Mouse (Mus musculus) cerebellum, adult 11-12 months (tissue): ENCODE measurements around the gene Hipk1.

Source experiments
- DNase-seq: peaks from one replicate; pipeline ENCODE4 v3.0.0; 2022

Hipk1 gene

DNA sequence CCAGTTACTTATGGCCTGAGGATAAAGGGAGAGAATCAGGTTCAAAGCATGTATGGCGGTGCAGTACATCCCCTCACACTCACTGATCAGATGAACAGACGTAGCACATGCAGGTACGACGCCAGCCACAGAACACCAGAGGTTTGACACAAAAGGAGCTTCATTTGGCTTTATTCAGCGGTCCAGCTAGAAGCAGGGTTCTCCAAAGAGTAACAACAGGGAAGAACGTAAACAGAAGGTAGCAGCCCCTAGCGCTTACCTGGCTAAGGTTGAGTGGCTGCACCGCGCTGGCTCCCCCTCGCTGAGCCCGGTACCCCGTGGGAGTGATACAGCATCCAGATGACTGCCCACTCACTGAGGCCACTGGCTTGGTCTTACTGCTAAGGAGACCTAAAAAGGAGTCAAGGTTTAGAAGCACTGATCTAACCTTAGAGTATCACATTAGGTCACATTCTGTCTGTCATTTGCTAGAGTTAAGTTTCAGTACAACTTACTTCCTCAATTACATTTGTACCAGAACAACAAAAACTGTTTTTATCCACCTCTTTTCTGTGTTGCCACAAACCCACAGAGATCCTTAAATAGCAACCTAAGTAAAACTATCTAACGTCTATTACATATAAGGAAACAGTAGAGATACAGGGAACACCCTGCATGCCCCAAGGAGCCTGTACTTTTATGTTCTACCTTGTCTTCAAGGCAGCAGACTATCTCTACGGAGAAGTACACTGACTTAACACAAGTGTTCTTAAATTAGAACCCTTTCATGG lies 46.2 kb downstream of the Hipk1 start:
- no peak for DNase-seq

DNA sequence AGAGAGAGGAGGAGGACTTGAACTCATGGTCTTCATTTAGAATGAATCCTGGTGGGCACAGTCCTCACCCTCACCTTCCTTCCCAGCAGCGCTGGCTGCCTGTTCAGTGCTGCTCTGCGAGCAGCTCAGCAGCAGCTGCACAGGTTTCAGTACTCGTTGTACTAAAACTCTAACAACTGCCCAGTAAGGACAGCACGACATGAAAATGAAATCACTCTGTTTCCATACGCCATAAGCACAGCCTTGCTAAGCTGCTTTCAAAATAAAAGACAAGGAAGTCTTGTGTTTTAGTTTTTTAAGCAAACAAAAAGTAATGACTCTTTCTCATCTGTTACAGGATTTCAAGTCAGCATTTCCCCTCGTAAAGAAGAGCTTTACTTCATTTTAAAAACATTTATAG lies 48.2 kb downstream of the Hipk1 start:
- DNase-seq, result no peak

DNA sequence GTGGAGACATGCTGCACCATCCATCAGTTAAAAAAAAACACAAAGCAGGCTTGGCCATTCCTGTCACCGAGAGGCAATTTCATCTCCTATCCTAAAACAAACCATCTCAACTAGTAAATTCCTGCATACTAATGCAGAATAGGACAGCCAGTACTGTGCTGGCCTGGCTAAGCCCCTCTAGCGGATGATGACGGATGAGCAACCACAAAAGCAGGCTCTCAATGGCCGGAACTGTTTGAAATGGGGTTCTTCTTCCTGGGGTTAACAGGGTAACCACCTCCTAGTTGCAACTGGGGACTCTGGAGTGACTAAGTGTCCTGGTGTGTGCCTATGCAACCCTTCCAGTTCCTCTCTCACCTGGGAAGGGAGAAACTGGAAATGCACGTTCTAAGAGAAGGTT lies 51.0 kb downstream of the Hipk1 start:
- no peak for DNase-seq

DNA sequence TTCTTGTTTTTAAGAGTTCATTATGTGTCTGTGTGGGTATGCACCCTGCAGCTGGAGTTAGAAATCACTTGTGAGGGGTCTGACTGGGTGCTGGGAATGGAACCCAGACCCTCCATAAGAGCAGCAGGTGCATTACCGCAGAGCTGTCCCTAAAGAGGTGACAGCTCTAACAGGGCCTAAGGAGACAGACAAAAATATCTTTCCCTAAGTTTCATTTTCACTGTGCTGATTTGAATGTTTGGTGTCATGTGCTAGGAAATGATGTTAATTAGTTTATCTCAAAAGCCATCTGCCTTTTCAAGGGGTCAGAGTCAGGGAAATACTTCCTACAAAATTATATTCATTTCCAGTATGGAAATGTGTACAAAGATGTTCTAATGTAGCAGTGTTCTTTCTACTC lies 52.0 kb downstream of the Hipk1 start, which contains the start of gene Gm10964:
TSS of gene Gm10964 (plus strand) at position 38 of the 400 bp plus-strand sequence.
- DNase-seq, result no peak

DNA sequence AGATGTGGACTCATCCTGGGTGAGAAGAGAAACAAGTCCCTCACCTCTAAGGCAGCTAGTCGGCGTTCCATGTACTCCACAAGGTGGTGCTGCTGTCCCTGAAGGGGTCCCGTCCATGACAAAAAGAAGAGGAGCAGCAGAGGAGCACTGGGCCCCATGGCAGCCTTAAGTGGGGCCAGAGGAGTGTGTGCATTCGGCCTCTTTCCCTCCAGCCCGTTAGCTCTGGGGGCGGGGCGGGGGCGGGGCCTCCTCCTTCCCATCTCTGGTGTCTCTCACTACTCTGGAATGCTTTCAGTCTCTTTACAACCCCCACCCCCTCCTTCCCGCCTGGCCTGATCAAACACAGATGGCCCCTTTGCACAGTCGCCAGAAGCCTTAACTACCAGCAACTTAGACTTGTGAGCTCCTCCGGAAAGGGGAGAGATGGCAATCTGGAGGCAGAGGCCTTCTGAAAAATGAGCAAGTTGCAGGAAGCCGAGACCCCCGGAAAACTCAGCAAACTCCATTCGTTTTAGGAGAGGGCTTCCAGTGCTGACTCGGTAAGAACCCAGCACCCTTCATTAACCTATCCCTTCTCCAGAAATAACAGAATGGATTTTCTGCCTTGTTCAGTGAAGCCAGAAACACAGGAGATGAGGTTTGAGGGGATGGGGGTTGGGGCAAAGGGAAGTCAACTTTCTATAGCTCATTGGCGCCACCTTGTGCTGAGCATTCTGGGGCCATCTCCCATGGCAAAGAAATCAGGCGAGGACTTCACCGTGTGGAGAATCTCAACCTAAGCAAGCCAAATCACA lies 53.4 kb downstream of the Hipk1 start, which contains the start of gene Olfml3:
TSS of gene Olfml3 (minus strand) at position 224 of the 794 bp plus-strand sequence.
- DNase-seq, result peak; percentile 82

DNA sequence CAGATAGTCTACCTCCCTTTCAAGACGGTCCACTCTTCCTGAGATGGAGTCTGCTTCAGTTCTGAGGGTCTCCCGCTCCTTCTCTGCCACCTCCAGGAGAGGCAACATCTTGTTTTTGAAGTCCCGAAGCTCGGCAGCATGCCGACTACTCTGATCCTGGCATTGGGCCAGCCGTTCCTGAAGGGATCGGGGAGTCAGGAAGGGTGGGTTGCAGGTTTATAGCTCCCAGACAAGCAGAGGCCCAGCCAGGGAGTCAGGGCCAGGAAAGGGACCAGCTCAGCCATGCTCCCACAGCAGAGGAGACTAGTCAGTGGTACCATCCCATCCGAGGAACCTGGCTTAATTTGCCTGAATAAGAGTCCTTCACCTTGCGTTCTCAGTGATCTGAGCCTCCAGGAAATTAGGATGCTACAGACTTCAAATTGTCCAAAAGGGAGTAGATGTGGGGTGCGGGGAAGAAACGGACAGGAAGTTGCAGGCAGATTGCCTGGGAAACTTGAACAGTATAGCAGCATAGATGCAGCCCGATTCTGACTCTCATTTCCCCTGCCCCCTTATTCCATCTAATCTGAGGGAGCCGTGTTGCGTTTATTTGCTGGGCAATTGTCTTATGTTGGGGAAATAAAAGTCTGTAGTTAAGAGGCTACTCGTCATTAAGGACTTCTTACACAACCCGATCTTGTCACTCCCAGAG lies 54.2 kb downstream of the Hipk1 start:
- peak; percentile 45 for DNase-seq

DNA sequence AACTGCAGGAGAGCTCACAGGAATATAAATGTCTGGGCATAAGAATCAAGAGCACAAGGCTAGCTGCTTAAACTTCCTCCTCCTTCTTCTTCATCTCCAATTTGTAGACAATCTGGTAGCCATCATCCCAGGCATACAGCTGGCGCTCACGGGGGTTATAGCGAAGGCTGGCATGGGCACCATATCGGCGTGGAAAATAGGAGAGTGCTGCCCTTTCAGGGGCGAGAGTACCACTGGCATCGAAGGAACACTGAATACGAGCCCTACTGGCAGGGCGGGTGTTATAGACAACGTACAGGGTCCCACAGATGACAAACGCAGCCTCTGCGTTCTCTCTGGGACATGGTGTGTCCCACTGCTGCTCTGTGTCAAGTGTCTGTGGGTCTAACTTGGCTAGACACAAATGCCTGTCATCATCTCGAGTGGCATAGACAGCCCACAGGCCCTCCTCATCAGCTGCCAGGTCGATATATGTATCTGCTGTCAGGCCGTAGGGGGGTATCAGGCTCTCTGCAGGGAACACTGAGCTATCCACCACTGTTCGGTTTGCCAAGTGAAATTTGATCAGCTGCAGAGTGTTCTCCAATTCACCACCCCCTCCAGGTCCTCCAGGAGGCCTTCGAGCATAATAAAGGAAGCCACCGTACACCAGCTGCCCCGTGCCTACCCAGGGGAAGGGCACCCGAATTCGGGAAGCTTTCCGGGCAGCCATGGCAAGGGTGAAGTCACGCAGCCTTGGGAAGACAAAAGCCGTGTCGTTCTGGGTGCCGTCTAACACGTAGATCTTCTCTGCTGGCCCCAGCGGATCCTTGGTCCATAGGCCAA lies 55.4 kb downstream of the Hipk1 start:
- DNase-seq, result no peak

DNA sequence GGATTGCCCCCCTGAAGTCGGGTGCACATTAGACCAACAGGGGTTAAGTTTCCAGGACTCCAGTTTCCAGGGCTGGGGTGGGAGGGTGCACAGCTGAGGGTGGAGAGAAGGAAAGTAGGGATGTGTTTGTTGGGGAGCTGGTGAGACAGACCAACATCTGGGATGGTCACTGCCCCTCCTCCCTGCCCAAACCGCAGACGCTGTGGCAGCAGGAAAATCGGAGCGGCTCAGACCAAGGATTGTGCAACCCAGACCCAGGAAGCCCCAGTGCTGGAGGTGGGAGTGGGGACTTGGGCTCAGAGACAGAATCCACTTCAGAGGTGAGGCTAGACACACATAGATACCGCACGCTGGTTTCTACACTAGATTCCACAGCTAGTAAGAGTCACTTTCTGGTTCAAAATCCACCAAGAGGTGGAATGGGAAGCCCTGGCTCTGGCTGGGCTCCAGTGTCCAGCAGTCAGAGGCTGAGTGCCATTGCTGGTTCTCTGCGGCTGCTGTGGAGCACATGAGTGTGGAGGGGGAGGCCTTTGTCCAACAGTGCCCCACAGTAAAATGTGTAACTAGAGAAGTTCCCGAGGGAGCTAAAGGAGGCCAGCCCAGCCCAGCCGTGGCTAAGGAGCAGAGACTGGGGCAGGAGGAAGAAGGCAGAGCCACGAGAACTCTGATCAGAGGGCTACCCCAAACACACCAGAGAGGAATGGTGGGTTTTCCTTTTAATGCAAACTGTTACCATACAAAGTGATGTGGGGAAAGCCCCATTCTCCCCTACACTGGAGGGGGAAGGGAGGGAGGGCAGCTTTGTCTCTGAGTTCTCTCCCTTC lies 56.5 kb downstream of the Hipk1 start:
- DNase-seq, result no peak

DNA sequence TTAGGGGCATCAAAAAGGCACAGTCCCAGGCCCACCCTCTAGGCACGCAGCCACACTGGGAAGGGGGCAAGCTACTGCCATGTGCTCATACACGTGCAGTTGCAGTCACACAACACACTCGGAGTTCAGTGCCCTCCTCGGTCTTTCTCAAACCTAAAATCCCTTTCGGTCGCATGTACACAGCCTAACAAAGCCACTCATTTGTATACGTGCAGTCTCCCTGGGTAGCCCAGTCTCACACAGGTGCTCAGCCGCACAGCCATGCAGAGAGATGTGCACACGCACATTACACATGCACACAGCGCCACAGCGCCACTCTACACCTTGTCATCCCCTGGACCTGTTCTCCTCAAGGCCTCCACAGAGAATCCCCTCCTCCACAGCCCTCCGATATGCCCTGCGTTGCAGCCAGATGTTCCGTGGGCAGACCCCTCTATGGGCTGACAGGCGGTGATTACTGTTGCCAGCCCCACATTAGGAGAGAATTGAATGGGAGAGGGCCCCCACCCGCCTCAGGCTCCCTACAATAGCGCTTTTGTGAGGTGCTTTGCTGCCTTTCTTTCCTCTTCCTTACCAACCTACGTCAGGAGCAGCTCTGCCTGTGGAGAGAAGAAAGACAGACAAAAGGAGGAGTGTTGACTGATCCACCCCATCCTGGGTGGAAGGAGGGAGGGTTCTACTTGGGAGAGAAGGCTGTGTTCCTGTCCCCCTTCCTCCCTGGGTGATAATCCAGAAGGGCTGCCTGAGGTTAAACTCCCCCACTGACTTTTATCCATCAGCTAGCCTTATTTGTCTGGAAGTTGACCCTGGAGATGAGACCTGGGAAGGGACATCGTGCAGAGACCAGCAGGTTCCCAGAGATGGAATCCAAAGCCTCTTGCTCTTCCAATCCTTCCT lies 57.3 kb downstream of the Hipk1 start:
- no peak for DNase-seq

DNA sequence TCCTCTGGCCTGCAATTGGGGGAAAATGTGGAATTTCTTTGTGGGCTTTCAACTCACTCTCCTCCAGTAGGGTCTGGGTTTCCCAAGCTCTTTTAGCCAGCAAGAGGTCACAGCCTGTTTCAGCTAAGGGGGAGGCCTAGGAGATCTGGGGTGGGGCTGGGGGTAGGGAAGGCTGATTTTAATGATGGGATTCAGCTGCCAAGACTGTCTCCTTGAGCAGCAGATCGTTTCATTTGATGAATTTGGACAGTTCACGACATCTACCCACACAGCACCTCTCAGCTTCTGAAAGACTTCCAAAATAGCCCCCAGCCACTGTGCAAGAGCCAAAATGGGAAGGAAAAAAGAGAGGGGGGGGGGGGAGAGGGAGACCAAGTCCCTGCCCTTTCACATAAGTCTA lies 58.2 kb downstream of the Hipk1 start:
- no peak for DNase-seq

DNA sequence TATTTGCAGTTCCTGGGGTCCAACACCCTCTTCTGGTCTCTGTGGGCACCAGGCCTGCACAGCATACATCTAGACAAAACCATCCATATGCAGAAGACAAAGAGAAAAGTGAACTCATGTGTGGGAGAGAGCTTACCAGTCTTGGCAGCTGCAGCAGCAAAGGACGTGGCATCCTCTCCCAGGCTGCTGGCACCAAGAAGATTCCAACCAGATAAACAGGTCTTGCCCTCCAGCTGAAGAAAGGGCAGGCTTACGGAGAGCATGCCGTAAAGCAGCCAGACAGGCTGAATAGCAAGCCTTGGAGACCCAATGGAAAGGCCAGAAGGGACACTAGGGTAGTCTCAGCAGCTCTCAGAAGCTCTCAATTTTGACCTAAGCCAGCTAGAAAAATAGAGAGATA lies 59.2 kb downstream of the Hipk1 start:
- no peak for DNase-seq

DNA sequence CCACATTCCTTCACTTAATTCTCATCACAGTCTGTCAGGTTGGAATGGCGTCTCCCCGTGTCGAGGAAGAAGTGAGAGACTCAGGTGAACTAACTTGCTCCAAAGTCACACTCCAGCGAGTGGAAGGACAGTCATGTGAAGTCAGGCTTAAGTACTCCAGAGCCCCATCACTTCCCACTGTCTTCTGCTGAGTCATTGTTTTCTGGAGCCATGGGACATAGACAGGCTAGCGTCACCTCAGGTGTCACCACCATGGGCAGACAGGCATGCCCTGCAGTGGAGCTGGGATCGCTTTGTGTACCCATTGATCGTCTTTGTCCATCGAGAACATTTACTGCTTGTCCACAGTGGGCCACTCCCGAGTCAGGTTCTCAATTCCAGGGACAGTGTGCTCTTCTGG lies 61.5 kb downstream of the Hipk1 start:
- DNase-seq, result no peak

DNA sequence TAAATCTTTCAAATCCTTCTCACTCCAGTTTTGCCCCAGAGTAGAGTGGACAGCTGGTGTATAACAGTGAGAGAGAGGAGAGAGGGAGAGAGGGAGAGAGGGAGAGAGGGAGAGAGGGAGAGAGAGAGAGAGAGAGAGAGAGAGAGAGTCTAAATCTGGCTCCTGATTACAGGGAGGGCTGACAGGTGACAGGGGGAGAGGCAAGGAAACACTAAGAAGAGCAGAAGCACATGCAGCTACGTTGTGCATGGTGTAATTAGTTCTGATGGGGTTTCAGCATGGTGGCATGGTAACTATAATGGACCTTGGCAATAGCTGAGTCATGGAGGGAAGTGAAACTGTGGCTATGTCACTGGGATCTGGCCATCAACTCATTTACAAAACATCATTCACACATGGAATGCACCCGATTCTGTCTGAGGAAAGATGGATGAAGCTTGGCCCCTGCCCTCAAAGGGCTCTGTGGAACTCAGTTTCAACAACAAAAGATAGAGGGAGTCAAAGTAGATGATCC lies 63.5 kb downstream of the Hipk1 start:
- DNase-seq, result no peak

DNA sequence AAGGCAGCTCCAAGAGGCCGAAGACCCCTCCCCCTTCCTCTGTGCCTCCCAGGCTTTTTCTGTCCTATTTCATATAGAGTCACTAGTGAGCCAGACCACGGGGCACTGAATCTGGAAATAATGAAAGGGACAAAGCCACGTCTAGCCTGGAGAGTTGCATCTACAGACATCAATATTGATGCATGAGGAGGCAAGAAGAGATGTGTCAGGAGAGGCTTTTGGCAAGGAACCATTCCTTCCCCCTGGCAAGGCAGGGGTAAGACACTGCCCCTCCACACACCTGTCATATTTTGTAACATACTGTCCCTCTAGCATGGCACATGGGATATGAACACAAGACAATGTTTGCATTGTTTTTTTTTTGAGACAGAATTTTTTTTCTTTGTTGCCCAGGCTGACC lies 64.7 kb downstream of the Hipk1 start:
- no peak for DNase-seq

DNA sequence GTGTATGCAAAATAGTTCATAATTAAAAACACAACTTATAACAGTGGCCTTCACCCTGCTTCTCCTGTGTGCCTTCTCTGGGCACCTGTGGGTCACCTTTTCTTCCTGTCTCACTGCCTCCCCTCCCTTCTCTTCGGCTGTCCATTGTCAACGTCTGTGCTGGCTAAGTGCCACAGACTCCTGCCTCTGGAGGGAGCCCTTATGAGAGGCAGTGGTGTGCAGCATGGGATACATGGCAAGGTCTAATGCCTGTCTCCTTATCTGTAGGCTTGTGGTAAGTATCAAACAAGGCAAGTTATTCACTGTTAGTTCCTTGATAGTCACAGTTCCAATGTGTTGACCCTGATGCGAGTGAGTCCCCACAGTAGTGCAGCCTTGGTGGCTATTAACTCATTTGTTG lies 67.2 kb downstream of the Hipk1 start:
- no peak for DNase-seq

DNA sequence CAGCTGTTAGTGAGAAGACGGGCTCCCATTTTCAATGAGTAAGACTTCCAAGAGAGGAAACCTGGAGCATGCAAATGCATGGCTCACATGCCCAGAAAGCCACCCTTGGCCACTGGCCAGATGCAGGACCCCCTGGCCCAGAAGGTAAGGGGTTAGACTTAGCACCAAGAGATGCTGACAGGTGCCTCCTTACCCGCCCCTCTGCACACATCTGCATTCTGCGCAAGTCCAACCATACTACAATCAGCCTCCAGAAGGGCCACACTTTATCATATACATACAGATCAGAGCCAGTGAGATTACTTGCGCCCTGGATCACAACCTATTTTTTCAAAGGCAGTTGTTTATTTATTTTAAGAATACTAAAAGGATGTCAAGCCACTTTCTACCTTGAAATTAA lies 72.6 kb downstream of the Hipk1 start:
- no peak for DNase-seq

DNA sequence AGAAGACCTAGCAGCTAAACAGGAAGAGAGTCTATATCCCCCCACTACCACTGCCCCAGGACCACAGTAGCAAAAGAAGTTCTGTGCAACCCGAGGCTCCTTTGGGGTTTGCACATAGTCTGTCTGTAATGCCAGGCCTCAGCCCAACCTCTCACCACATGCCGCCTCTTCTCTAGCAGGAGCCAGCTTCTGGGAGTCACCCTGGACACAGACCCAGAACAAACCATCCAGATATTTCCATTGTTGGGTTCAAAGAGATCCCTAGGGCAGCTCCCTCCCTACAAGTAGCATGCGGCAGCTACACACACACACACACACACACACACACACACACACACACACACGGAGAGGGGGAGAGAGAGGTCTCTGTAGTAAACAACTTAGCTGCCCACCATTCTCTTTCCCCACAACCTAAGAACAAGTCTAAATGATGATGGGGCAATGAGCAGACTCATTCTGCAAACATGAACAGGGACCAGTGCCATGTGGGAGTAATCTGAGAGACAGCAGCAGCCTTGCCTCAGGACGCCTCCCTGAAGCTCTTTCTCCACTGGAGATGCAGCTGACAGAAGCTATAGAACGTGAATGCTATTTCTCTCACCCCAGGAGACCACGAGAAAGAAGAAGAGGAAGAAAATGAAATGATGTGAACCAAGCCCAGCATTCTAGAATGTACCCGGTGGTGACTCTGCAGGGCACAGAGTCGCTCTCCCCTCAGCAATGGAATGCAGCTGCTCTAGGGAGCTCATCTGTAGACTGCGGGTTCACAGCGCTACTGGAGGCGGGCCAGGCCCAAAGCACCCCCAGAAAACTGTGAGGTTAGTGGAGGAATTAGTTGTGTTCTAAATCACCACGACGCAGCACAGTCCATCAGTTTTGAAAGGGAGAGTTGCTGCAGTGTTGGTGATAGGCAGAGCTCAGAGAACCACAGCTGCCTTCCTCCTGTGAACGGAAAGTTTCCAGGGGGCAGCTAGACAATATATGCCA lies 74.3 kb downstream of the Hipk1 start:
- DNase-seq, result no peak

DNA sequence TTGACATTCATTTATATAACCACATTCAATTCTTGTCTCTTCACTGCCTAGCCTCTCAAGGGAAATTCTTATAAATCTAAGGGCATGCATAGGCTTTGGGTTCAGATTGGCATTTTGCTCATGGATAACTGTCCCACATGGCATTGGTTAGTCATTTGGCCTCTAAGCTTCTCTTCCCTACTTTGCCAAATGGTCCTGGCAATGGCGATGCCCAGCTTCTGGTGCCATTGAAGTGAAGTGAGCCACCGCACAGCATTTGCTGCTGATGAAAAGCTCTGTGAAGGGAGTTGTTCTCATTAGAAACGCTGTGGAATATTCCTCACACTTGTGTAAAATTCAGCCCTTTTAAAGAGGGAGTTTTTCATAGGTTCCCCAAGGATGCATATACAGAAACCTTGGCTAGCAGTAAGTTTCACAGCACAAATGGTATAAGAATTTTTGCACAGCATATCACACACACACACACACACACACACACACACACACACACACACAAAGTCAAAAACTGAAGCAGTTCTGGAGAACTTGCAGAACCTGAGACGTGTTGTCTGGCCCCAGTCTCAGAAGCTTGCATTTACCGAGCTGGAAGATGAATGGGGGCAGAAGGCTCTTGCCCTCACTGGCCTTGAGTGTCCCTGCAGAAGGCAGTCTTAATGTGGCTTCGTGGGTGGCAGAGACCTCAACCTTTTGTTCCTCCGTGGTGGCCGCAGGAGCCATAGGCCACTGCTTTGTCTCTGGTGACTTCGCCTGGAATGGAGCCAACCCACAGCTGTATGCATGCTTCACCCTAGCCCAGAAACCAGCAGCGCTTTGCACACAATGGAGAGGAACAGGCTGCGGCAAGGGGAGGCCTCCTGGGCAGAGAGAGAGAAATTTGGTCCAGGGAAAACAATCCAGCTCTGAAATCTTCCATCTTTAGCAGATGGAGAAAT lies 75.3 kb downstream of the Hipk1 start:
- DNase-seq, result no peak
